Mouse (Mus musculus): ENCODE data around the gene Sec1.

DNA sequence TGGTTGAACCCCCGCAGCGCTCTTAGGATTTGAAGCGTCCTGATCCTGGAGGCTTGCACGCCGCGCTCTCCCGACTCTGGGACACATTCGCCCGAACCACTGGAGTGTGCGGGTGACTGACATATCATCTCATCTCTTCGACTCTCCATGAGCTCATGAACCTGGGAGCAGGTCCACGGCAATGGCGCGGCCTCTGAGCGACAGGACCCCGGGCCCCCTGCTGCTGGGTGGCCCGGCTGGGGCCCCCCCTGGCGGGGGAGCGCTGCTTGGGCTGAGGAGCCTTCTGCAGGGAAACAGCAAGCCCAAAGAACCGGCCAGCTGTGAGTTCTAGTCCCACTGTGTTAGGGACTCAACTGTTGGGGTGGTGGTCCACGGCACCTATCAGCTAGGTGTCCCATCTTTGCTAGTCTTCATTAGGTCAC is 11.3 kb upstream of the Sec1 start:
- TF ChIP-seq TAL1 (IDR thresholded peaks at IDR 0.05; ENCODE audit: low read length) (no peak), GATA1 (IDR thresholded peaks at IDR 0.05; ENCODE audit: low read length) (no peak)
